Mouse (Mus musculus) C2C12 (cell line): ENCODE data around the gene Rfxank. TPM values are rescaled to one million over a fixed set of nuclear protein-coding genes. Genes with fewer than 3 reads are reported as not detected.

ENCODE experiments used
- H3K27me3 ChIP-seq: one replicate; pipeline ENCODE4 v1.6.1; 2011; ENCODE audit not compliant: control insufficient read depth, insufficient read depth, insufficient read length
- H3K36me3 ChIP-seq: one replicate; pipeline ENCODE4 v1.6.1; 2011; ENCODE audit not compliant: control insufficient read depth, insufficient read depth
- H3K4me3 ChIP-seq: one replicate; pipeline ENCODE4 v1.5.1; 2011; ENCODE audit warnings: mild to moderate bottlenecking, control low read depth; ENCODE audit not compliant: poor library complexity, insufficient read depth, severe bottlenecking
- H3K79me2 ChIP-seq: one replicate; pipeline ENCODE4 v1.6.1; 2011; ENCODE audit not compliant: control insufficient read depth, insufficient read depth
- H3K79me3 ChIP-seq: one replicate; pipeline ENCODE4 v1.6.1; 2011; ENCODE audit warnings: low read depth, control low read depth
- H3ac ChIP-seq: one replicate; pipeline ENCODE3; 2011; ENCODE audit warnings: low read depth; ENCODE audit not compliant: control insufficient read depth, insufficient read length
- CEBPB ChIP-seq: IDR thresholded peaks from one replicate; pipeline ENCODE4 v1.6.1; 2011; ENCODE audit warnings: low read depth, mild to moderate bottlenecking, control low read depth, moderate library complexity
- CTCF ChIP-seq: IDR thresholded peaks from one replicate; pipeline ENCODE4 v1.5.1; 2011; ENCODE audit not compliant: control insufficient read depth, insufficient read depth, insufficient read length
- FOSL1 ChIP-seq: IDR thresholded peaks from one replicate; pipeline ENCODE4 v1.8.0; 2011; ENCODE audit warnings: mild to moderate bottlenecking, low read length; ENCODE audit not compliant: poor library complexity, insufficient read depth, severe bottlenecking
- MAX ChIP-seq: IDR thresholded peaks from one replicate; pipeline ENCODE4 v1.6.1; 2011; ENCODE audit warnings: mild to moderate bottlenecking, control low read depth
- MYOD1 ChIP-seq: IDR thresholded peaks from one replicate; pipeline ENCODE4 v1.6.1; 2011; ENCODE audit warnings: low read depth; ENCODE audit not compliant: control insufficient read depth, insufficient read length
- MYOG ChIP-seq: IDR thresholded peaks from one replicate; pipeline ENCODE4 v1.6.1; 2011; ENCODE audit not compliant: control insufficient read depth, insufficient read length; ENCODE audit errors: extremely low read depth
- USF1 ChIP-seq: IDR thresholded peaks from one replicate; pipeline ENCODE4 v1.6.1; 2011; ENCODE audit warnings: low read depth, mild to moderate bottlenecking, control low read depth, moderate library complexity
- polyA plus RNA-seq: library from polyadenylated mRNA; unstranded; fragments of >200 nt; fragmentation: generic; extraction: Trizol; gene quantifications from one replicate; pipeline ENCODE4 v1.2.1, GENCODE M21; 2012; ENCODE audit warnings: missing spikeins

The Rfxank gene
- polyA plus RNA-seq, 1 experiment, result 7.9 TPM

GRCm38 (mm10) chr8:70158069-70158853 is 19.3 kb upstream of the Rfxank start:
- Histone ChIP-seq H3K36me3 (no peaks in the 10 kb centered on the region), H3K4me3 (no peak overlapping the region), H3K27me3 (peaks cover 33% of the 10 kb centered on the region), H3K79me3 (no peaks in the 10 kb centered on the region), H3ac (no peak overlapping the region), H3K79me2 (no peaks in the 10 kb centered on the region)
- TF ChIP-seq CTCF (no peak), MAX (no peak), USF1 (no peak), MYOG (no peak), CEBPB (no peak), MYOD1 (no peak), FOSL1 (no peak)

GRCm38 (mm10) chr8:70157240-70157800 is 18.4 kb upstream of the Rfxank start:
- Histone ChIP-seq H3K36me3 (no peaks in the 10 kb centered on the region), H3K4me3 (no peak overlapping the region), H3K79me3 (no peaks in the 10 kb centered on the region), H3ac (no peak overlapping the region), H3K27me3 (peaks cover 32% of the 10 kb centered on the region), H3K79me2 (no peaks in the 10 kb centered on the region)
- TF ChIP-seq MYOG, result no peak
- TF ChIP-seq FOSL1, result no peak
- no peak for TF ChIP-seq CTCF
- TF ChIP-seq MAX, result no peak
- no peak for TF ChIP-seq MYOD1
- TF ChIP-seq CEBPB, result no peak

GRCm38 (mm10) chr8:70152537-70153257 is 13.7 kb upstream of the Rfxank start:
- no peak overlapping the region for H3ac ChIP-seq
- H3K79me3 ChIP-seq, result no peaks in the 10 kb centered on the region
- H3K4me3 ChIP-seq, result no peak overlapping the region
- H3K27me3 ChIP-seq, result peaks cover 24% of the 10 kb centered on the region
- H3K79me2 ChIP-seq, result no peaks in the 10 kb centered on the region
- TF ChIP-seq MYOG (no peak), CEBPB (no peak), MYOD1 (no peak), FOSL1 (no peak), CTCF (no peak), USF1 (no peak), MAX (no peak)
- H3K36me3 ChIP-seq, result no peaks in the 10 kb centered on the region

GRCm38 (mm10) chr8:70150158-70150557 is 11.2 kb upstream of the Rfxank start:
- TF ChIP-seq USF1, result no peak
- TF ChIP-seq CEBPB, result no peak
- no peak for TF ChIP-seq MYOG
- TF ChIP-seq CTCF, result no peak
- no peak for TF ChIP-seq MAX
- no peak for TF ChIP-seq FOSL1
- TF ChIP-seq MYOD1, result no peak
- no peaks in the 10 kb centered on the region for H3K36me3 ChIP-seq
- no peaks in the 10 kb centered on the region for H3K79me3 ChIP-seq
- H3K4me3 ChIP-seq, result no peak overlapping the region
- H3K27me3 ChIP-seq, result peaks cover 10% of the 10 kb centered on the region
- no peaks in the 10 kb centered on the region for H3K79me2 ChIP-seq
- no peak overlapping the region for H3ac ChIP-seq

- Histone ChIP-seq H3K36me3 (no peaks in the 10 kb centered on the region), H3ac (no peak overlapping the region), H3K79me2 (no peaks in the 10 kb centered on the region), H3K27me3 (no peaks in the 10 kb centered on the region), H3K79me3 (no peaks in the 10 kb centered on the region), H3K4me3 (no peak overlapping the region)
- TF ChIP-seq MAX, result no peak
Observed at GRCm38 (mm10) chr8:70147678-70148607, 9.0 kb upstream of the Rfxank start.
